Mouse (Mus musculus): ENCODE data around the gene Gm10521. TPM values are rescaled to one million over a fixed set of nuclear protein-coding genes. Genes with fewer than 3 reads are reported as not detected.
"Not testable (repeated sequence)": the region's sequence is repeated elsewhere in the genome, so short reads cannot be mapped to it uniquely, and the experiment has no call there.

Gene Gm10521
- not detected in 2 replicates for polyA plus RNA-seq (2015; fragmentation: Nextera tagmentation; extraction: Ambion mirVana)

GRCm38 (mm10) chr1:171895364-171895763 lies at the start of gene Gm10521:
Gene Gm10521, plus strand, starts transcription at chr1:171895664.
- not testable (repeated sequence) for H3K36me3 ChIP-seq (replicated peaks); ATAC-seq (ENCODE audit: insufficient read depth); H3K9ac ChIP-seq; H3K27ac ChIP-seq (replicated peaks); H3K9me3 ChIP-seq (replicated peaks); H3K4me3 ChIP-seq (replicated peaks); H3K4me1 ChIP-seq (replicated peaks); H3K27me3 ChIP-seq; H3K4me2 ChIP-seq
- WGBS (ENCODE audit: insufficient replicate concordance) = 74% methylated on average over 5 of the region's 5 CpGs

- 0 out of 2 replicates have a peak, but pooled peaks cover 3% of the 10 kb centered on the region for H3K4me1 ChIP-seq (replicated peaks)
- no peak for ATAC-seq (ENCODE audit: insufficient read depth)
- no peaks in the 10 kb centered on the region for H3K27me3 ChIP-seq
- H3K9me3 ChIP-seq (replicated peaks) = no peaks in the 10 kb centered on the region
- no peak overlapping the region for H3K27ac ChIP-seq (replicated peaks)
- no peak overlapping the region for H3K4me3 ChIP-seq (replicated peaks)
- no peaks in the 10 kb centered on the region for H3K36me3 ChIP-seq (replicated peaks)
- no peak overlapping the region for H3K9ac ChIP-seq
- no peak overlapping the region for H3K4me2 ChIP-seq
Measured at GRCm38 (mm10) chr1:171848201-171848600, 47.3 kb upstream of the Gm10521 start.

- no peaks in the 10 kb centered on the region for H3K9me3 ChIP-seq (replicated peaks)
- H3K4me1 ChIP-seq (replicated peaks) = 0 out of 2 replicates have a peak, but pooled peaks cover 3% of the 10 kb centered on the region
- H3K27ac ChIP-seq (replicated peaks) = peak overlapping the region; percentile 55; the same call in 1 of the 2 replicates
- no peak overlapping the region for H3K4me2 ChIP-seq
- H3K9ac ChIP-seq = no peak overlapping the region
- H3K27me3 ChIP-seq = no peaks in the 10 kb centered on the region
- no peaks in the 10 kb centered on the region for H3K36me3 ChIP-seq (replicated peaks)
- H3K4me3 ChIP-seq (replicated peaks) = no peak overlapping the region
- no peak for ATAC-seq (ENCODE audit: insufficient read depth)
- 45% methylated on average over 4 of the region's 4 CpGs for WGBS (ENCODE audit: insufficient replicate concordance)
Measured at GRCm38 (mm10) chr1:171848757-171849156, 46.7 kb upstream of the Gm10521 start.

- H3K4me2 ChIP-seq = no peak overlapping the region
- peak; percentile 66 for ATAC-seq (ENCODE audit: insufficient read depth)
- 25% methylated on average over 5 of the region's 5 CpGs for WGBS (ENCODE audit: insufficient replicate concordance)
- no peak overlapping the region for H3K4me3 ChIP-seq (replicated peaks)
- H3K27ac ChIP-seq (replicated peaks) = peak overlapping the region; percentile 55; the same call in 1 of the 2 replicates
- no peaks in the 10 kb centered on the region for H3K27me3 ChIP-seq
- no peak overlapping the region for H3K9ac ChIP-seq
- H3K36me3 ChIP-seq (replicated peaks) = no peaks in the 10 kb centered on the region
- 0 out of 2 replicates have a peak, but pooled peaks cover 3% of the 10 kb centered on the region for H3K4me1 ChIP-seq (replicated peaks)
- no peaks in the 10 kb centered on the region for H3K9me3 ChIP-seq (replicated peaks)
Measured at GRCm38 (mm10) chr1:171849454-171849853, 46.0 kb upstream of the Gm10521 start.

- Histone ChIP-seq H3K9me3 (replicated peaks) (no peaks in the 10 kb centered on the region), H3K9ac (no peak overlapping the region), H3K4me2 (no peak overlapping the region), H3K27me3 (no peaks in the 10 kb centered on the region), H3K27ac (replicated peaks) (no peak overlapping the region), H3K4me3 (replicated peaks) (no peak overlapping the region), H3K4me1 (replicated peaks) (no peaks in the 10 kb centered on the region), H3K36me3 (replicated peaks) (no peaks in the 10 kb centered on the region)
- ATAC-seq (ENCODE audit: insufficient read depth) = no peak
- 59% methylated on average over 4 of the region's 4 CpGs for WGBS (ENCODE audit: insufficient replicate concordance)
Measured at GRCm38 (mm10) chr1:171865467-171865866, 30.0 kb upstream of the Gm10521 start.

GRCm38 (mm10) chr1:171886989-171887388 lies 8.5 kb upstream of the Gm10521 start:
- no peak for ATAC-seq (ENCODE audit: insufficient read depth)
- H3K27me3 ChIP-seq = no peaks in the 10 kb centered on the region
- no peak overlapping the region for H3K27ac ChIP-seq (replicated peaks)
- no peaks in the 10 kb centered on the region; the same call in 1 of the 2 replicates for H3K36me3 ChIP-seq (replicated peaks)
- 50% methylated on average over 1 of the region's 1 CpGs for WGBS (ENCODE audit: insufficient replicate concordance)
- H3K4me2 ChIP-seq = no peak overlapping the region
- no peak overlapping the region for H3K4me3 ChIP-seq (replicated peaks)
- no peaks in the 10 kb centered on the region for H3K4me1 ChIP-seq (replicated peaks)
- H3K9ac ChIP-seq = no peak overlapping the region
- no peaks in the 10 kb centered on the region for H3K9me3 ChIP-seq (replicated peaks)

- ATAC-seq (ENCODE audit: insufficient read depth) = no peak
- no peaks in the 10 kb centered on the region for H3K4me1 ChIP-seq (replicated peaks)
- 69% methylated on average over 1 of the region's 1 CpGs for WGBS (ENCODE audit: insufficient replicate concordance)
- no peak overlapping the region for H3K9ac ChIP-seq
- H3K27ac ChIP-seq (replicated peaks) = no peak overlapping the region
- no peak overlapping the region for H3K4me3 ChIP-seq (replicated peaks)
- H3K4me2 ChIP-seq = no peak overlapping the region
- no peaks in the 10 kb centered on the region for H3K9me3 ChIP-seq (replicated peaks)
- H3K36me3 ChIP-seq (replicated peaks) = no peaks in the 10 kb centered on the region
- no peaks in the 10 kb centered on the region for H3K27me3 ChIP-seq
Measured at GRCm38 (mm10) chr1:171904011-171904410, 8.5 kb downstream of the Gm10521 start.

- WGBS (ENCODE audit: insufficient replicate concordance) = 66% methylated on average over 13 of the region's 13 CpGs
- H3K4me2 ChIP-seq = no peak overlapping the region
Measured at GRCm38 (mm10) chr1:171915638-171916458, 20.4 kb downstream of the Gm10521 start.

GRCm38 (mm10) chr1:171917305-171918039 lies 22.0 kb downstream of the Gm10521 start, which contains the start of gene Slamf6:
Gene Slamf6, plus strand, starts transcription at chr1:171917515.
- no peak within 1 kb of the TSS for H3K27ac ChIP-seq (replicated peaks)

More at GRCm38 (mm10) chr1:171915638-171916458, 20.4 kb downstream of the Gm10521 start:
- H3K4me1 ChIP-seq (replicated peaks) = no peaks in the 10 kb centered on the region
- no peaks in the 10 kb centered on the region for H3K9me3 ChIP-seq (replicated peaks)
- no peak overlapping the region for H3K27ac ChIP-seq (replicated peaks)
- no peaks in the 10 kb centered on the region for H3K27me3 ChIP-seq
- no peak overlapping the region for H3K9ac ChIP-seq
- no peaks in the 10 kb centered on the region for H3K36me3 ChIP-seq (replicated peaks)
- no peak for ATAC-seq (ENCODE audit: insufficient read depth)
- no peak overlapping the region for H3K4me3 ChIP-seq (replicated peaks)

GRCm38 (mm10) chr1:171918136-171918920 lies 22.9 kb downstream of the Gm10521 start:
- no peak overlapping the region for H3K4me2 ChIP-seq

More at GRCm38 (mm10) chr1:171917305-171918039, 22.0 kb downstream of the Gm10521 start, which contains the start of gene Slamf6:
- Histone ChIP-seq H3K4me2 (no peak within 1 kb of the TSS), H3K36me3 (replicated peaks) (no peaks in the 10 kb centered on the region), H3K27me3 (no peaks in the 10 kb centered on the region), H3K9me3 (replicated peaks) (no peaks in the 10 kb centered on the region), H3K9ac (no peak within 1 kb of the TSS), H3K4me3 (replicated peaks) (no peak within 1 kb of the TSS), H3K4me1 (replicated peaks) (no peaks in the 10 kb centered on the region)
- 39% methylated on average over 14 of the region's 14 CpGs for WGBS (ENCODE audit: insufficient replicate concordance)
- ATAC-seq (ENCODE audit: insufficient read depth) = no peak

More at GRCm38 (mm10) chr1:171918136-171918920, 22.9 kb downstream of the Gm10521 start:
- H3K4me1 ChIP-seq (replicated peaks) = no peaks in the 10 kb centered on the region
- no peak overlapping the region for H3K4me3 ChIP-seq (replicated peaks)
- no peak overlapping the region for H3K27ac ChIP-seq (replicated peaks)
- H3K9me3 ChIP-seq (replicated peaks) = no peaks in the 10 kb centered on the region
- H3K9ac ChIP-seq = no peak overlapping the region
- H3K27me3 ChIP-seq = no peaks in the 10 kb centered on the region
- no peak for ATAC-seq (ENCODE audit: insufficient read depth)
- H3K36me3 ChIP-seq (replicated peaks) = no peaks in the 10 kb centered on the region
- WGBS (ENCODE audit: insufficient replicate concordance) = 54% methylated on average over 12 of the region's 12 CpGs
